Mouse (Mus musculus) T-helper 2 cell (primary cell): ENCODE data around the gene Gon4l.
"Not testable (repeated sequence)": the region's sequence is repeated elsewhere in the genome, so short reads cannot be mapped to it uniquely, and the experiment has no call there.

Experiments
- in situ Hi-C: fragments of 300-600 bp; cut with MboI, MseI; formaldehyde crosslinking; loops from one replicate; pipeline ENCODE4 v1.15.1; 2025; ENCODE audit warnings: high pct_unique_total_duplicates

Gene Gon4l

DNA sequence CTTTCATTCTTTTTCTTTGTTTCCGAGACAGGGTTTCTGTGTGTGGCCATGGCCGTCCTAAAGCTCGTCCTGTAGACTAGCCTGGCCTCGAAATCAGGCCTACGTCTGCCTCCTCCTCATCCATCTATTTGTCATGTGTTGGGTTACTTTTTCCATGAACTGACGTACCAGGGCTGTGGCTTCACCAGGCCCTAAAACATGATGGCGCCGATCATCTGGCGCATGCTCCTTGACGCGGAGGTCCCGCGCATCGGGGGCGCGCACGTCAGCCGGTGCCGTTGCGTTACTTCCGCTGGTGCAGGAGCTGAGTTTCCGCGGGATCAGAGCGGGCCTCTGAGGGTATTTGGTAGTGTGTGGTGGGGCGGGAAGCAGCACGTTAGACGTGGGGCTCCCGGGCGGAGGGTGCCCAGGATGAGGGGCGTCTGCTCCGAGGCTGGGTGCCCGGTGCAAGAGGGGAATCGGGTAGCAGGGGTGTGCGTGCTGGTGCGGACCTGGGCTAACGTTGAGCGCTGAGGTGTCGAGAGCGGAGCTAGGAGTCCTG, at the start of gene Gon4l:
Gene Gon4l (plus strand): TSS at position 281 of the 541 bp plus-strand sequence.
- in situ Hi-C loops = loop anchor here (5.0 kb wide), 1 partner anchor 63 kb away; no protein-coding TSS in a partner anchor

DNA sequence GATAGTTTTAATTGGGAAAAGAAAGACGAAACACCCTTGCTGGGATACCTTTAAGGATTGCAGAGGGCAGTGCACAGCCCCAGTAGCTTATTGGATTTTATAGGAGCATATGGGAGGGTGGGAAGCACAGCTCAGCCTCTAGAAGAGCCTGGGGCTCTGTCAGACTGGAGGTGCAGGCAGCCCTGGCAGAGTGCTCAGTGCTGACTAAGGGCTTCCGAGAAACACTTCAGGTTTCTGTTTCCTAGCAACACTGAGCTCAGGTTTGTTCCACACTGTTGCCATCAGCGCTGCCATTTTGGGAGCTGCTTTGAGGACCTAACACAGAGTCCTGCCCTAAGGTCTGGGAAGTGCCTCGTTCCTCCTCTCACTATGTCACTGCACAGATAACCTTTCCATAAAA, 48.7 kb upstream of the Gon4l start:
- in situ Hi-C loops = loop anchor here (5.0 kb wide), 1 partner anchor 81 kb away; no protein-coding TSS in a partner anchor

DNA sequence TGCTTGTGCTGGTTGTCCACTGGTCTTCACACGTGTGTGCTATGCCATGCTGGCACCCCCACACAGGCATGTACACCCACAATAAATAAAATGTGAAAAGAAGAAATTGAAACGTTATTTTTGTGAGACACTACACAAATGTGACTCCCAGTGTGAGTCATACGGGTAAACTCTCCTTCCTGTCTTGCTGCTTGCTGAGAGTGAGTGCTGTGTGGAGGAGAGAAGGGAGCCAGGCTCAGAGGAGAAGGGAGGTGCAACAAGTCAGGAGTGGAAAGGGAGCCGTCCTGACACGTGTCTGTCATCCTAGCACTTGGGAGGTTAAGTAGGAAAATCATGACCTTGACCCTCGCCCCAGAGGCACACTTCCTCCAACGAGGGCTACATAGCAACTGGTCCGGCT, 48.2 kb upstream of the Gon4l start:
- in situ Hi-C loops = loop anchor here (5.0 kb wide), 1 partner anchor 80 kb away; no protein-coding TSS in a partner anchor

DNA sequence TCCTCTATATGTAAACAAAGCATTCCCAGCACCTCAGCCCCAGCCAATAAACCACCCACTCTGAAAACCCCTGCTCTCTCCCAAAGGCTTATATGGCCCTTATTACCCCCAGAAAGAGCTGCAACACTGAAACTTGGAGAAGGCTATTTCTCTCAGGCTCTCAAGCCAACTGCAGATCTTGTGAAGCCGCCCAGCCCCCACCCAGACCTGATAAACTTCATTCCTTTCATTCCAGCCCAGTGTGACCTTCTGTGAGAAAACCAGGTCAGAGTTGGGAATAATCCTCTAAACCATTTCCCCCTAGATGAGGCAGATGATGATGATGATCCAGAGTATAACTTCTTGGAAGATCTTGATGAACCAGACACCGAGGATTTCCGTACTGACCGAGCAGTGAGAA, 47.0 kb upstream of the Gon4l start:
- in situ Hi-C loops = loop anchor here (5.0 kb wide), 1 partner anchor 79 kb away; no protein-coding TSS in a partner anchor

DNA sequence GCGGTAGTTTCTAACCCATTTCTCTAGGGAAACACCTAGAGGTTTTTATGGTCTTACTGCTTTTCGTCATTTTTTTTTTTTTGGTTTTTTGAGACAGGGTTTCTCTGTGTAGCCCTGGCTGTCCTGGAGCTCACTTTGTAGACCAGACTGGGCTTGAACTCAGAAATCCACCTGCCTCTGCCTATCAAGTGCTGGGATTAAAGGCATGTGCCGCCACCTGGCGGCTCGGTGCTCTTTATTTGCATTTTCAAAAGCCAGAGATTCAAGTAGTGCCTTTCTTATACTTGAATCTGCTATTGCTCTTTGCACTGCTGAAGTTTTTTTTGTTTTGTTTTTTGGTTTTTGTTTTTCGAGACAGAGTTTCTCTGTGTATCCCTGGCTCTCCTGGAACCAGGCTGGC, 37.5 kb upstream of the Gon4l start:
- in situ Hi-C loops = not testable (repeated sequence)

DNA sequence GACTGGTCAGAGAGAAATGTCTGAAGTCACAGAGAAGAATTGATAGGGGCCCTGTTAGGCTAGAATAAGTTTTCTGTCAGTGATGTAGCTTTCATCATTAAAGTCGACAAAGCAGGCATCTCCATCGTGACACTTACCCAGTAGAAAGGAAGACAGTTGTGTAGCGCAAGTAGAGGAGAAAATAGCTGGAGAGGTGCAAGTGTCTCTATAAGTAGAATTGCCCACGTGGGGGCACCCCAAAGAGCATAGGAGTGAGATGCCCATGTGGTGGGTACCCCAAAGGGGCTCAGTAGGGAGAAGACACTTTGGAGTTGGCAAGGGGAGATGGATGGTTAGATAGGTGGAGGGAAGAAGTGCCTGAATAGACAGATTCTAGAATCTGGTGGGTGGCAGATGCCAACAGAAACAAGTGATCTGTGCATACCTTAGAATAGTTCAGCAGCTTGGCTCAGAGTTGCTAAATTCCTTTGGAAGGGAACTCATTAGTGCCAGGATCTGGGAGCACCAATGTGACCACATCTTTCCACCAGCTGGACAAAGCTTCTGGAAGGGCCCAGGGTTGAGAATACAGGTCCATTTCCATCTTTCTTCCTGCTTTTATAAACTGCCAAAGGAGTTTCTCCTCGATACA, 31.0 kb upstream of the Gon4l start:
- in situ Hi-C loops = no loop called here

DNA sequence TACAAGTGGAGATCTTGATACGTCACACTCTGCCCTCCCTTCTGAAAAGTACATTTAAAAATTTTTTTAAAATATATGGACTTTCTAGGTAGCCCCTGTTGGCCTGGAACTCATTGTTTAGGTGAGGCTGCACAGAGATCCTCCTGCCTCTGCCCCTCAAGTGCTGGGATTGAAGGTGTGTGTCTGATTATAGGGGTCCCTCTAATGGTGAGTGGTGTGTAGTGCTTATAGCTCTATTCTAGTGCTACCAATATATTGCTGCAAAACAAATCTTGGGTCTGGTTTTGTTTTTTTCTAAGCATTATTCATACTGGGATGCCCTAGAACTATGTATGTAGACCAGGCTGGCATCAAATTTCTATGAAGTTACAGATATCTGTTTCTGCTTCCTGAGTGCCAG, 9.3 kb upstream of the Gon4l start:
- in situ Hi-C loops = no loop called here

DNA sequence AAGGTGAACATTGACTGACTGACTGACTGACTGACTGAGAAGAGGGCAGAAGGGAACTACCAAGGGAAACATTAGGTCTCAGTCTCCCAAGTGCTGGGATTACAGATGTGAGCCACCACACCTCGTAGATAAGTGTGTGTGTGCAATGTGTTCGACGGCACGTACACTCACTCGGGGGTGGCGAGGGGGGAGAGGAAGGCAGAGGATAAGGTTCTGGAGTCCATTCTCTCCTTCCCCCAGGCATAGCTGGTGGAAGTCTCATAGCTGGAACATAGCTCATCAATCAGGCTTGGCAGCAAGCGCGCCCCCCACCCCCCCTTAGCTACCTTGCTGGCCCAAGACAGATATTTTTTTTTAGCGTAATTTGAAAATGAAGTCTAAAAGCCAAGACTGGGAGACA, 7.8 kb upstream of the Gon4l start:
- in situ Hi-C loops = no loop called here

DNA sequence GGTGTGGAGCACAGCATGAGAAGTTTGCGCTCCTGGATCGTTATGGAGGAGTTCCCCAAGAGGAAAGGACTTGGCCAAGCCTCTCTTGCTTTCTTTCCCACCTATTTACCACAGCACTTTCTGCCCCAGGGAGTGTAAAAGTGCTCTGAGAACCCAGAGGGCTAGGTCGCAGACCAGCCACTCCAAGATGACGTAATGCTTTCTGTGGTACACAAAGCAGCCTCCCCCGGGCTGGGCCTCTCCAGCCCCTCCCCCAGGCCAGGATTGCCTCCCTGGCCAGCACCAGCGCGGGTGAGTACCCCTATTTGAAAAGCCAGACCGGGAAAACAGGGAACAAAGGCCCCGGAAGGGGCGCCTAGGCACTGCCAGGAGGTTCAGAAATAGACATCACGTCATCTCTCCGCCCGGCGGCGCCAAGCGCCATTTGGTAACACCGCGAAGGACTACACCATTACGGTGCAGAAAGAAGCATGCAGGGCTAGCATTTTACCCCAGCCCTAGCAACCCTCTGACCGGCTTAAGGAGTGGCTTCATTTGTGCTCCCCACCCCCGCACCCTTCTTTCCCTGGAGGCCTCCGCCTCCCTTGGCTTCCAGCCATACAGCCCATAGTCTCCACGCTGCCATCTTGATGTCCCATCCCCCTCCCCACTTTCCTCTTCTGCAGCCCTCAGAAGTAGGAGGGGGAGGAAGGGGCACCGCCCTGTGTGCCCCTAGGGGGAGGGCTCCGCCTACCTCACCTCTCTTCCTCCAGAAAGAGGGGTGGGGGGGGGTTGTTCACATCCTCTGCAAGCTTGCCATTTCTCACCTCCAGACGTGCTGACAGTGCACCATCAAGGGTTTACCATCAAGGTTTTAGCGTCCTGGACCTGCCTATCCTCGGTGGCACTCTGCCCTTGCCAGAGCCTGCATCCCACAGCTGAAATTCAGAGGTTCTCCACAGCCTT, 3.6 kb upstream of the Gon4l start:
- in situ Hi-C loops = loop anchor here (5.0 kb wide), 1 partner anchor 59 kb away; no protein-coding TSS in a partner anchor

DNA sequence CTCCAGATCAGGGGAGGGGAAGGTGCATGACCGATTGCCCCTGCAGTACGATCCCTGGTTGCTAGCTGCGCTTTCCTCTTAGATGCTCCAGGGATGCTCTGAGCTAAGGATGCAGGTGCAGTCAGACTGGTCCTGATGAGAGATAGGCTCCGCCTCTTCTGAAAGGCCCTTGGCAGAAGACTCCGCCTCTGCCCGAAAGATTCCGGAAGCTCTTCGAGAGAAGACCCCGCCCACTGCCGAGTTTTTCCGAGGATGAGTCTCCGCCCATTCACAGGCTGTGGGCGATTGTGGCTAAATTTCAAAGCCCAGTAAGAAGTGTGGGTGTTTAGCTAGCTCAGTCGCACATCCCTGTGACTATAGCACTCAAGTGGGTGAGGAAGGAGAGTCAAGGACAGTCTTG, 2.6 kb upstream of the Gon4l start:
- in situ Hi-C loops = loop anchor here (5.0 kb wide), 1 partner anchor 60 kb away; no protein-coding TSS in a partner anchor

DNA sequence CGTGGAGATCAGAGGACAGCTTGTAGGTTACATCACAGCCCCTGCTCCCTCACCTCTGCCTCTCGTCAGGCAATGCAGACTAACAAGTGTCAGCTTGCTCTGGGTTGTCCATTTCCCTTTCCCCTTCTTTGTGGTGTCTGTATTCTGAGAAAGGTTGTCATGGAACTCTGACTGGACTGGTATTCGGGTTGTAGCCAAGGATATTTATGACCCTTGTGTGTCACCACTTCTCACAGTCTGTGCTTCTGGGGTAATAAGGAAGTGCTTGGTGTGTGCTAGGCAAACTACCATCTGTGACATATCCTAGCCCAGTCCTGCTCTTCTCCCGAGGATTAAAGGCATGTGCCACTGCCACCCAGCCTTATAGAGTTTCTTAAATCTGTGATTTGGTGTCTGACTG, 14.1 kb downstream of the Gon4l start:
- in situ Hi-C loops = no loop called here

DNA sequence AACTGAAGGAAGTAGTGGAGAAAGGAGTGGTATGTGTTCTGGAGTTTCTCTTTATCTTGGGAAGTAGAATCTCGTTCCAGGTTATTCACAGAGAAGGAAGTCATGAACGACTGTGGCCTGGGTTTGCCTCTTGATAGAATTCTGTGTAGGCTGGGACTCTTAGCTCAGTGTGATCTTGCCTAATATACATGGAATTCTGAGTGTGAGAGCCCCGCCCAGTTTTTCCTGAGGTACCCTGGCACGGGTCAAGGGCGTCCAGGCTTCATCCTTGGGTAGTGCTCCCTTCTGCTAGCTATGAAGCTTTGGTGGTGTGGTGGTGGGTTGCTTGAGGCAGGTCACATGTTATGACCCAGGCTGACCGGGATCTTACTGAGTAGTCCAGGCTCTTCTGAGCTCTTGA, 20.8 kb downstream of the Gon4l start:
- in situ Hi-C loops = loop anchor here (25.0 kb wide), 1 partner anchor 544 kb away; no protein-coding TSS in a partner anchor

DNA sequence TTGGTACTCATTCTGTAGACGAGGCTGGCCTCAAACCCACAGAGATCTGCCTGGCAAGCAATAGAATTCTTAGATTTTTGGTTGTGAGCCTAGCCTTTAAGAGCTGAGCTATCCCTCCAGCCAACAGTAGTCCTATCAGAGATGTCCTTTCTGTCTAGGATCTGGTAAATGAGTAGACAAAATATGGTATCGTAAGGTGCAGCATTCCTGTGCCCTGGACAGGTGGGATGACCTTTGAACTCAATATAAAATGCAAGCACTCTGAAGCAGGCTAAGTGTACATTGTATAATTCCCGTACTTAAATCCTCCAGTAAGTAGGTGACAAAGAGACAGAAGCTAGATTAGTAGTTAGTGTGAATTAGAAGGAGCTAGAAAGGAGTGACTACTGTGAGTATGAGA, 27.1 kb downstream of the Gon4l start:
- in situ Hi-C loops = loop anchor here (25.0 kb wide), 1 partner anchor 550 kb away; no protein-coding TSS in a partner anchor

DNA sequence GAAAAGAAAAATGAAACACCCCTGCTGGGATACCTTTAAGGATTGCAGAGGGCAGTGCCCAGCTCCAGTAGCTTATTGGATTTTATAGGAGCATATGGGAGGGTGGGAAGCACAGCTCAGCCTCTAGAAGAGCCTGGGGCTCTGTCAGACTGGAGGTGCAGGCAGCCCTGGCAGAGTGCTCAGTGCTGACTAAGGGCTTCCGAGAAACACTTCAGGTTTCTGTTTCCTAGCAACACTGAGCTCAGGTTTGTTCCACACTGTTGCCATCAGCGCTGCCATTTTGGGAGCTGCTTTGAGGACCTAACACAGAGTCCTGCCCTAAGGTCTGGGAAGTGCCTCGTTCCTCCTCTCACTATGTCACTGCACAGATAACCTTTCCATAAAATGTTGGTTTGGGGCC, 31.7 kb downstream of the Gon4l start:
- in situ Hi-C loops = loop anchor here (5.0 to 25.0 kb wide), 2 partner anchors 79 to 554 kb away; no protein-coding TSS in a partner anchor

DNA sequence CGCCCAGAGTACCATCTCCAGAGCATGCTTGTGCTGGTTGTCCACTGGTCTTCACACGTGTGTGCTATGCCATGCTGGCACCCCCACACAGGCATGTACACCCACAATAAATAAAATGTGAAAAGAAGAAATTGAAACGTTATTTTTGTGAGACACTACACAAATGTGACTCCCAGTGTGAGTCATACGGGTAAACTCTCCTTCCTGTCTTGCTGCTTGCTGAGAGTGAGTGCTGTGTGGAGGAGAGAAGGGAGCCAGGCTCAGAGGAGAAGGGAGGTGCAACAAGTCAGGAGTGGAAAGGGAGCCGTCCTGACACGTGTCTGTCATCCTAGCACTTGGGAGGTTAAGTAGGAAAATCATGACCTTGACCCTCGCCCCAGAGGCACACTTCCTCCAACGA, 32.1 kb downstream of the Gon4l start:
- in situ Hi-C loops = loop anchor here (5.0 to 25.0 kb wide), 2 partner anchors 80 to 555 kb away; no protein-coding TSS in a partner anchor

DNA sequence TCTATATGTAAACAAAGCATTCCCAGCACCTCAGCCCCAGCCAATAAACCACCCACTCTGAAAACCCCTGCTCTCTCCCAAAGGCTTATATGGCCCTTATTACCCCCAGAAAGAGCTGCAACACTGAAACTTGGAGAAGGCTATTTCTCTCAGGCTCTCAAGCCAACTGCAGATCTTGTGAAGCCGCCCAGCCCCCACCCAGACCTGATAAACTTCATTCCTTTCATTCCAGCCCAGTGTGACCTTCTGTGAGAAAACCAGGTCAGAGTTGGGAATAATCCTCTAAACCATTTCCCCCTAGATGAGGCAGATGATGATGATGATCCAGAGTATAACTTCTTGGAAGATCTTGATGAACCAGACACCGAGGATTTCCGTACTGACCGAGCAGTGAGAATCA, 33.4 kb downstream of the Gon4l start:
- in situ Hi-C loops = loop anchor here (5.0 to 25.0 kb wide), 2 partner anchors 81 to 556 kb away; no protein-coding TSS in a partner anchor

DNA sequence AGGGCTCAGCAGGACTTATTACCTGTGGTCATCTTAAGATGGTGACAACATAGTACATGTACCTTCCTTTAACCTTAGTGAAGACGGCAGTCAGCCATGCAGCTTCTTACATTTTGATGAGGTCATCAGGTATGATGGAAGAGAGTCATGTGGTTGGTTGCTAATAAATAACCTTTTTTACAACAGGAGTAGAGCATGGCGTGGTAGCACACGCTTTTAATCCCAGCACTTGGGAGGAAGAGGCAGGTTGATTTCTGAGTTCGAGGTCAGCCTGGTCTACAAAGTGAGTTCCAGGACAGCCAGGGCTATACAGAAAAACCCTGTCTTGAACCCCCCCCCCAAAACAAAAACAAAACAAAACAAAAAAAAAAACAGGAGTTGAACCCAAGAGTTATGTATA, 47.5 kb downstream of the Gon4l start:
- in situ Hi-C loops = not testable (repeated sequence)

DNA sequence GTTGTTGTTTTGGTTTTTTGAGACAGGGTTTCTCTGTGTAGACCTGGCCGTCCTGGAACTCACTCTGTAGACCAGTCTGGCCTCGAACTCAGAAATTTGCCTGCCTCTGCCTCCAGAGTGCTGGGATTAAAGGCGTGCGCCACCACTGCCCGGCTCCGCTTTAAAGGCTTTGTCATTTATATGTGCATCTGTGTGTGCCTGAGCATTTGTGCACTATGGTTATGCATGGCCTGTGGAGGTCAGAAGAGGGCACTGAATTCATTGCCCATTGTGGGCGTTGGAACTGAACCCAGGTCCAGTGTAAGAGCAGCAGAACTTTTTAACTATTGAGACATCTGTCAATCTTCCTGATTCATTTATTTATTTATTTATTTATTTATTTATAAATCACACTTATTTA, 58.0 kb downstream of the Gon4l start:
- in situ Hi-C loops = loop anchor here (5.0 kb wide), 1 partner anchor 81 kb away; no protein-coding TSS in a partner anchor

DNA sequence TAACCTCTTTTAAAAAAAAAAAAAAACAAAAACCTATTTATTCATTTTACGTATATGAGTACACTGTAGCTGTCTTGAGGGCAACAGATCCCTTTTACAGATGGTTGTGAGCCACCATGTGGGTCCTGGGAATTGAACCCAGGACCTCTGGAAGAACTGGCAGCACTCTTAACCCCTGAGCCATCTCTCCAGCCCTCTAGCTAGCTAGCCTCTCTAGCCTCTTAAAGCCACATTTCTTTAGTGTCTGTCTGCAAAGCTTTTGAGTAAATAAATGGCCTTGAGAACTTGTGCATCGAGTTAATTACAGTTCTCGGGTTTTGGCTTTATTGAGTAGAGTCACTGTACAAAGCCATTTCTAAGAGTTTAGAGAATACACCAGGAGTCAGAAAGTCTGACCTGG, 69.8 kb downstream of the Gon4l start:
- in situ Hi-C loops = no loop called here

DNA sequence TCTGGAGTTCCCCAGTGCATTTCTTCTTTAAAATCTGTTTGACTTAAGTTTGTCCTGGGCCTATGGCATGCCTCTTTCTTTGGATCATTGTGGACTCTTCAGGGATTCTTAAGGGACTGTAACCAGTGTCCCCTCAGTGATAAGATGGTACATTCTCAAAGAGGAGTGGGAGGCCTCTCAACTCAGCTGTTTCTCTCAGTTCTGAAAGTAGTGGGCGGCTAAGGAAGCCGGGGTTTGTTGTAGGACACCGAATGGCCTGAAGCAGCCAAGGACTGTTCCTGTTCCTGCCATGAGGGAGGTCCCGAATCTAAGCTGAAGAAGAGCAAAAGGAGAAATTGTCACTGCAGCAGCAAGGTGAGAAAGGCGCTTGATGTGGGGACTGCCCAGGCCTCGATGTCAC, 70.2 kb downstream of the Gon4l start:
- in situ Hi-C loops = no loop called here

DNA sequence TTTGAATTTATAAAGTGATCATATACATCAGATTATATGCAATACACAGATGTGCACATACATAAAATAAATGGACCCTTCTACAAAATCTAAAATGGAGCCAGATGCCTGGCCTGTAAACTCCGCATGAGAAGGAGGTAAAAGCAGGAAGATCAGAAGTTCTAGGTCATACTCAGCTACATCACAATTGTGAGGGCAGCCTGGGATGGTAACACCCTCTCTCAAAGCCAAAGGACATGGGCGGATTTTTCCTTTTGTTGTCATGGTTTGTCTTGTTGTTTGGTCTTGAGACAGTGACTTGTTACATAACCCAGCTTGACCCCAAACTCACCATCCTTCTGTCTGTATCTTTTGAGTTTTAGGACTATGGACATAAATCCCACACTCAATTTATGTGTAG, 70.7 kb downstream of the Gon4l start:
- in situ Hi-C loops = no loop called here
